8 mouse cellular contexts compared by ENCODE assay signal in the genomic region with DNA sequence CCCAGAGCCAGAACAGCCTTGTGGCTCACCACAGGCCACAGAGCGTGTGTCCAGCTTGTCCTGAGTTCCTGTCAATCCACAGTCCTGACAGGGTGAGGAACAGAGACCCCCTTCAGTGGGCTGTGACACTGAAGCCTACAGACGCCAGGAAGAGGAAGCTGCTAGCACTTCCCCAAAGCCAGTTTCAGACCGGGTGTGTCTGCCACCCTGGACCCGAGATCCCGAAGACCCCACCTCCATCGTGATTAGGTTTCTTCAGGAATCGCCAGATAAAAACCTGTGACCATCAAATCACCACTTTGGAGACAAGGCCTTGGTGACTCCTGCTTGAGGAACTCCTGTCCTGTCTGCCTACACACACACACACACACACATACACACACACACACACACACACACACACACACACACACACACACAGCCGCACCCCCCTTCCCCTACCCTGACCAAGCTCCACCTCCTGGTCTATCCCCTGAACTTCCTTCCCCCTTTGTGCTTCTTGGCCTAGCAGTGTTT. TPM values are rescaled to one million over a fixed set of nuclear protein-coding genes. Genes with fewer than 3 reads are reported as not detected.
DNase-seq lines count a peak whose midpoint lies in the region; ATAC-seq and TF ChIP-seq lines count a peak whose summit lies in the region.

No protein-coding gene starts in this region.

- H3K27ac ChIP-seq in midbrain, embryonic 11.5 days (ENCODE audit: low read depth, low read length) = peak overlapping the region; percentile 51
- H3K27ac ChIP-seq in midbrain, embryonic 16.5 days (ENCODE audit: low read length) = no peak overlapping the region
- peak overlapping the region; percentile 40 for H3K27ac ChIP-seq in embryonic facial prominence, embryonic 10.5 days (replicated peaks)
- H3K27ac ChIP-seq in liver, adult 2 months (replicated peaks; ENCODE audit: insufficient read depth, low read depth, low read length) = peak overlapping the region; percentile 9
- no peak overlapping the region; the same call in 1 of the 2 replicates for H3K27ac ChIP-seq in stomach, postnatal 0 days (replicated peaks)

- peak overlapping the region; percentile 31; the same call in 1 of the 2 replicates for H3K9ac ChIP-seq in midbrain, embryonic 11.5 days (ENCODE audit: low read length)
- H3K9ac ChIP-seq in midbrain, embryonic 16.5 days (ENCODE audit: low read depth, low read length) = no peak overlapping the region
- no peak overlapping the region for H3K9ac ChIP-seq in liver, adult 2 months (ENCODE audit: low read depth, low read length)
- no peak overlapping the region for H3K9ac ChIP-seq in stomach, postnatal 0 days (ENCODE audit: low read length)

- intact Hi-C loops in left cerebral cortex, postnatal 14 days (cut with DNase I) = no loop called here

- no peaks in the 10 kb centered on the region for H3K9me3 ChIP-seq in midbrain, embryonic 11.5 days (ENCODE audit: control insufficient read depth, low read length)
- no peaks in the 10 kb centered on the region for H3K9me3 ChIP-seq in midbrain, embryonic 16.5 days (replicated peaks; ENCODE audit: control insufficient read depth, low read length, poor library complexity, severe bottlenecking)
- no peaks in the 10 kb centered on the region for H3K9me3 ChIP-seq in embryonic facial prominence, embryonic 10.5 days
- no peaks in the 10 kb centered on the region for H3K9me3 ChIP-seq in stomach, postnatal 0 days (ENCODE audit: control insufficient read depth, low read length)

- H3K4me1 ChIP-seq in midbrain, embryonic 11.5 days (ENCODE audit: control insufficient read depth, insufficient read depth, low read length) = peaks cover 42% of the 10 kb centered on the region
- H3K4me1 ChIP-seq in midbrain, embryonic 16.5 days (ENCODE audit: control insufficient read depth, insufficient read depth, low read length) = peaks cover 24% of the 10 kb centered on the region
- H3K4me1 ChIP-seq in embryonic facial prominence, embryonic 10.5 days = peaks cover 66% of the 10 kb centered on the region
- H3K4me1 ChIP-seq in liver, adult 2 months (ENCODE audit: control insufficient read depth, insufficient read depth, low read length) = peaks cover 7% of the 10 kb centered on the region
- no peaks in the 10 kb centered on the region for H3K4me1 ChIP-seq in stomach, postnatal 0 days (replicated peaks; ENCODE audit: control insufficient read depth, insufficient read depth)

- TF ChIP-seq EP300 in stomach, postnatal 0 days (optimal IDR thresholded peaks at IDR 0.05) = no peak

- 29% methylated on average over 8 of the region's 8 CpGs for WGBS in midbrain, embryonic 11.5 days
- 35% methylated on average over 7 of the region's 8 CpGs for WGBS in midbrain, embryonic 16.5 days
- WGBS in embryonic facial prominence, embryonic 10.5 days = 30% methylated on average over 8 of the region's 8 CpGs
- WGBS in liver, adult 2 months = 67% methylated on average over 8 of the region's 8 CpGs
- 46% methylated on average over 7 of the region's 8 CpGs for whole genome bisulfite sequencing in stomach, postnatal 0 days

- H3K36me3 ChIP-seq in midbrain, embryonic 11.5 days (ENCODE audit: control insufficient read depth, insufficient read depth, low read length) = no peaks in the 10 kb centered on the region
- H3K36me3 ChIP-seq in midbrain, embryonic 16.5 days (ENCODE audit: control insufficient read depth, insufficient read depth, low read length) = no peaks in the 10 kb centered on the region
- H3K36me3 ChIP-seq in embryonic facial prominence, embryonic 10.5 days (replicated peaks) = no peaks in the 10 kb centered on the region
- no peaks in the 10 kb centered on the region for H3K36me3 ChIP-seq in liver, adult 2 months (ENCODE audit: control insufficient read depth, insufficient read depth, low read length)
- H3K36me3 ChIP-seq in stomach, postnatal 0 days (ENCODE audit: control insufficient read depth, insufficient read depth, low read length) = no peaks in the 10 kb centered on the region

- H3K79me2 ChIP-seq in liver, adult 2 months (ENCODE audit: control insufficient read depth, insufficient read depth, low read length) = no peaks in the 10 kb centered on the region

- DNase-seq in midbrain, embryonic 11.5 days (ENCODE audit: low spot score, missing footprints) = no peak
- no peak for DNase-seq in embryonic facial prominence, embryonic 10.5 days (ENCODE audit: low spot score)
- DNase-seq in liver, adult 2 months (ENCODE audit: extremely low read depth, low read depth, low spot score) = peak; percentile 27
- no peak for DNase-seq in stomach, postnatal 0 days (ENCODE audit: low spot score)
- DNase-seq in urinary bladder, postnatal 36 days (ENCODE audit: low spot score in 2 of 2) = no peak
- no peak for DNase-seq in left cerebral cortex, postnatal 14 days (ENCODE audit: low spot score in 2 of 2)

- H3K4me3 ChIP-seq in midbrain, embryonic 11.5 days (ENCODE audit: low read depth, low read length) = no peak overlapping the region
- H3K4me3 ChIP-seq in midbrain, embryonic 16.5 days (ENCODE audit: low read depth, low read length) = no peak overlapping the region
- H3K4me3 ChIP-seq in embryonic facial prominence, embryonic 10.5 days = no peak overlapping the region
- H3K4me3 ChIP-seq in liver, adult 2 months (ENCODE audit: insufficient read depth, low read depth, low read length) = no peak overlapping the region
- H3K4me3 ChIP-seq in stomach, postnatal 0 days (ENCODE audit: low read depth, low read length) = no peak overlapping the region

- no peak for TF ChIP-seq CTCF in liver, adult 2 months (IDR thresholded peaks at IDR 0.05; ENCODE audit: low read depth, low read length)
- 0 out of 2 replicates have a peak, but pooled peaks have one; percentile 13 for TF ChIP-seq CTCF in stomach, postnatal 0 days (IDR thresholded peaks at IDR 0.05; ENCODE audit: low read depth)

- no peak for TF ChIP-seq POLR2A in liver, adult 2 months (IDR thresholded peaks at IDR 0.05; ENCODE audit: extremely low read depth, insufficient read depth, low read length)

- no peaks in the 10 kb centered on the region for H3K27me3 ChIP-seq in midbrain, embryonic 11.5 days (ENCODE audit: control insufficient read depth, insufficient read depth, low read length)
- no peaks in the 10 kb centered on the region for H3K27me3 ChIP-seq in midbrain, embryonic 16.5 days (ENCODE audit: control insufficient read depth, insufficient read depth, low read depth, low read length)
- 0 out of 2 replicates have a peak, but pooled peaks cover 4% of the 10 kb centered on the region for H3K27me3 ChIP-seq in embryonic facial prominence, embryonic 10.5 days (replicated peaks; ENCODE audit: low read depth, poor library complexity, severe bottlenecking)
- H3K27me3 ChIP-seq in liver, adult 2 months (ENCODE audit: control insufficient read depth, insufficient read depth, low read length) = no peaks in the 10 kb centered on the region
- H3K27me3 ChIP-seq in stomach, postnatal 0 days (ENCODE audit: control insufficient read depth, insufficient read depth, low read length) = no peaks in the 10 kb centered on the region

- H3K4me2 ChIP-seq in midbrain, embryonic 11.5 days = no peak overlapping the region
- H3K4me2 ChIP-seq in midbrain, embryonic 16.5 days (ENCODE audit: low read length) = no peak overlapping the region
- H3K4me2 ChIP-seq in stomach, postnatal 0 days (replicated peaks; ENCODE audit: low read depth) = no peak overlapping the region

- no peak for ATAC-seq in midbrain, embryonic 11.5 days (ENCODE audit: low FRiP score)
- no peak for ATAC-seq in midbrain, embryonic 16.5 days
- ATAC-seq in stomach, postnatal 0 days (ENCODE audit: low FRiP score, low TSS enrichment) = no peak
- no peak for ATAC-seq in inflammation-experienced regulatory T-cells, adult 6 months

RNA-seq across cellular contexts. Expression of a gene that starts 5.1 kb away (rescaled TPM):
- polyA plus RNA-seq in midbrain, embryonic 11.5 days (2014; fragmentation: Nextera tagmentation; extraction: Ambion mirVana) = 578 and 581 TPM in 2 replicates
- 278 and 281 TPM in 2 replicates for polyA plus RNA-seq in midbrain, embryonic 16.5 days (2015; fragmentation: Nextera tagmentation; extraction: Ambion mirVana)
- polyA plus RNA-seq in embryonic facial prominence, embryonic 10.5 days (2016; fragmentation: Nextera tagmentation; extraction: Ambion mirVana) = 334 and 363 TPM in 2 replicates
- total RNA-seq in liver, adult 2 months (2014; rRNA removed) = 31.6 and 44.8 TPM in 2 replicates
- 117 and 122 TPM in 2 replicates for polyA plus RNA-seq in liver, adult 2 months (2012; rRNA removed)
- polyA plus RNA-seq in stomach, postnatal 0 days (2015; fragmentation: Nextera tagmentation; extraction: Ambion mirVana) = 189 and 195 TPM in 2 replicates
- polyA plus RNA-seq in inflammation-experienced regulatory T-cells, adult 6 months (2017; shearing (Covaris generic)) = 100 to 1,000 TPM; 136 to 264 (median 154) TPM
- 100 to 1,000 TPM; 205 to 220 TPM for total RNA-seq in left cerebral cortex, postnatal 14 days (2021)

RNA-seq across cellular contexts. Expression of a gene that starts 29.0 kb away (rescaled TPM):
- polyA plus RNA-seq in midbrain, embryonic 11.5 days (2014; fragmentation: Nextera tagmentation; extraction: Ambion mirVana) = 11.2 and 11.7 TPM in 2 replicates
- polyA plus RNA-seq in midbrain, embryonic 16.5 days (2015; fragmentation: Nextera tagmentation; extraction: Ambion mirVana) = 31.1 and 34.0 TPM in 2 replicates
- 5.6 and 6.6 TPM in 2 replicates for polyA plus RNA-seq in embryonic facial prominence, embryonic 10.5 days (2016; fragmentation: Nextera tagmentation; extraction: Ambion mirVana)
- total RNA-seq in liver, adult 2 months (2014; rRNA removed) = 982 and 1,378 TPM in 2 replicates
- polyA plus RNA-seq in liver, adult 2 months (2012; rRNA removed) = 3,567 and 4,585 TPM in 2 replicates
- polyA plus RNA-seq in stomach, postnatal 0 days (2015; fragmentation: Nextera tagmentation; extraction: Ambion mirVana) = 0.95 and 1.1 TPM in 2 replicates
- not detected for polyA plus RNA-seq in inflammation-experienced regulatory T-cells, adult 6 months (2017; shearing (Covaris generic))
- 10 to 100 TPM; 79.5 to 87.1 TPM for total RNA-seq in left cerebral cortex, postnatal 14 days (2021)

RNA-seq across cellular contexts. Expression of a gene that starts 31.3 kb away (rescaled TPM):
- polyA plus RNA-seq in midbrain, embryonic 11.5 days (2014; fragmentation: Nextera tagmentation; extraction: Ambion mirVana) = 1.3 and 2.1 TPM in 2 replicates
- 3.7 and 3.9 TPM in 2 replicates for polyA plus RNA-seq in midbrain, embryonic 16.5 days (2015; fragmentation: Nextera tagmentation; extraction: Ambion mirVana)
- 2.7 TPM in 2 replicates for polyA plus RNA-seq in embryonic facial prominence, embryonic 10.5 days (2016; fragmentation: Nextera tagmentation; extraction: Ambion mirVana)
- total RNA-seq in liver, adult 2 months (2014; rRNA removed) = 0.13 and 0.37 TPM in 2 replicates
- 0.68 and 0.83 TPM in 2 replicates for polyA plus RNA-seq in liver, adult 2 months (2012; rRNA removed)
- 16.3 and 19.1 TPM in 2 replicates for polyA plus RNA-seq in stomach, postnatal 0 days (2015; fragmentation: Nextera tagmentation; extraction: Ambion mirVana)
- polyA plus RNA-seq in inflammation-experienced regulatory T-cells, adult 6 months (2017; shearing (Covaris generic)) = not detected
- 1 to 10 TPM; 3.2 to 3.8 TPM for total RNA-seq in left cerebral cortex, postnatal 14 days (2021)

RNA-seq across cellular contexts. Expression of a gene that starts 39.2 kb away (rescaled TPM):
- polyA plus RNA-seq in midbrain, embryonic 11.5 days (2014; fragmentation: Nextera tagmentation; extraction: Ambion mirVana) = 1.1 and 1.4 TPM in 2 replicates
- polyA plus RNA-seq in midbrain, embryonic 16.5 days (2015; fragmentation: Nextera tagmentation; extraction: Ambion mirVana) = 1.6 and 2.2 TPM in 2 replicates
- polyA plus RNA-seq in embryonic facial prominence, embryonic 10.5 days (2016; fragmentation: Nextera tagmentation; extraction: Ambion mirVana) = 3.4 and 4.3 TPM in 2 replicates
- 3.2 and 6.3 TPM in 2 replicates for total RNA-seq in liver, adult 2 months (2014; rRNA removed)
- polyA plus RNA-seq in liver, adult 2 months (2012; rRNA removed) = 5.5 and 7.1 TPM in 2 replicates
- 2.1 and 2.9 TPM in 2 replicates for polyA plus RNA-seq in stomach, postnatal 0 days (2015; fragmentation: Nextera tagmentation; extraction: Ambion mirVana)
- polyA plus RNA-seq in inflammation-experienced regulatory T-cells, adult 6 months (2017; shearing (Covaris generic)) = 1 to 10 TPM in 1 of 3 experiments, under 1 TPM in 1, not detected in 1; 0.58 to 1.1 TPM
- total RNA-seq in left cerebral cortex, postnatal 14 days (2021) = under 1 TPM; 0.42 to 0.66 TPM

RNA-seq across cellular contexts. Expression of a gene that starts 52.9 kb away (rescaled TPM):
- polyA plus RNA-seq in midbrain, embryonic 11.5 days (2014; fragmentation: Nextera tagmentation; extraction: Ambion mirVana) = 24.2 and 28.2 TPM in 2 replicates
- polyA plus RNA-seq in midbrain, embryonic 16.5 days (2015; fragmentation: Nextera tagmentation; extraction: Ambion mirVana) = 14.6 and 15.4 TPM in 2 replicates
- polyA plus RNA-seq in embryonic facial prominence, embryonic 10.5 days (2016; fragmentation: Nextera tagmentation; extraction: Ambion mirVana) = 59.7 and 72.1 TPM in 2 replicates
- 21.5 and 32.2 TPM in 2 replicates for total RNA-seq in liver, adult 2 months (2014; rRNA removed)
- polyA plus RNA-seq in liver, adult 2 months (2012; rRNA removed) = 54.6 and 56.2 TPM in 2 replicates
- 35.5 and 42.7 TPM in 2 replicates for polyA plus RNA-seq in stomach, postnatal 0 days (2015; fragmentation: Nextera tagmentation; extraction: Ambion mirVana)
- polyA plus RNA-seq in inflammation-experienced regulatory T-cells, adult 6 months (2017; shearing (Covaris generic)) = 10 to 100 TPM; 13.7 to 32.0 (median 31.7) TPM
- 1 to 10 TPM; 8.9 to 9.7 TPM for total RNA-seq in left cerebral cortex, postnatal 14 days (2021)

Comparison
In these comparisons a context has a peak if more than half of its experiments do, and no peak if none do; other contexts are left out.
1. H3K27ac ChIP-seq: peak in midbrain, embryonic 11.5 days (single experiment), embryonic facial prominence, embryonic 10.5 days (single experiment) and liver, adult 2 months (single experiment); none in midbrain, embryonic 16.5 days (single experiment) and stomach, postnatal 0 days (single experiment).
2. RNA of a gene that starts 29.0 kb away (polyA plus RNA-seq): 3,567 to 4,585 TPM in liver, adult 2 months; 31.1 to 34.0 TPM in midbrain, embryonic 16.5 days, 11.2 to 11.7 TPM in midbrain, embryonic 11.5 days, 5.6 to 6.6 TPM in embryonic facial prominence, embryonic 10.5 days, 0.95 to 1.1 TPM in stomach, postnatal 0 days and not detected in inflammation-experienced regulatory T-cells, adult 6 months; every median in the first group is over 100 times any median in the second.